Mouse (Mus musculus) midbrain, embryonic 14.5 days (tissue): ENCODE measurements around the gene Lrrc46. TPM values are rescaled to one million over a fixed set of nuclear protein-coding genes. Genes with fewer than 3 reads are reported as not detected.

Experiments
- ATAC-seq: fragments of 200-750 bp; cut with Nextera tagmentation; 2 replicates; pipeline ENCODE4 v1.8.0; 2017; ENCODE audit warnings: moderate number of reproducible peaks, moderate library complexity; ENCODE audit not compliant: low FRiP score, low TSS enrichment
- DNase-seq: peaks from one replicate; pipeline ENCODE4 v3.0.0-alpha.2; 2015
- H3K27ac ChIP-seq: fragments of 300-500 bp; sonication (generic); replicated peaks from 2 replicates; pipeline ENCODE4 v1.5.1; 2014; ENCODE audit warnings: mild to moderate bottlenecking, low read depth, low read length, moderate library complexity
- H3K27me3 ChIP-seq: fragments of 300-500 bp; sonication (generic); 2 replicates; pipeline ENCODE4 v1.6.1; 2014; ENCODE audit warnings: low read length, control low read depth, mixed read lengths; ENCODE audit not compliant: control insufficient read depth, insufficient read depth
- H3K36me3 ChIP-seq: fragments of 300-500 bp; sonication (generic); 2 replicates; pipeline ENCODE4 v1.6.1; 2014; ENCODE audit warnings: low read length, control low read depth; ENCODE audit not compliant: control insufficient read depth, insufficient read depth
- H3K4me1 ChIP-seq: fragments of 300-500 bp; sonication (generic); 2 replicates; pipeline ENCODE4 v1.6.1; 2014; ENCODE audit warnings: mild to moderate bottlenecking, antibody characterized with exemption, low read length, control low read depth; ENCODE audit not compliant: control insufficient read depth, insufficient read depth
- H3K4me2 ChIP-seq: fragments of 300-500 bp; sonication (generic); 2 replicates; pipeline ENCODE4 v1.6.1; 2014; ENCODE audit warnings: mild to moderate bottlenecking, low read length, moderate library complexity
- H3K4me3 ChIP-seq: fragments of 300-500 bp; sonication (generic); replicated peaks from 2 replicates; pipeline ENCODE4 v1.5.1; 2014; ENCODE audit warnings: low read depth, low read length
- H3K9ac ChIP-seq: fragments of 300-500 bp; sonication (generic); replicated peaks from 2 replicates; pipeline ENCODE4 v1.6.1; 2014; ENCODE audit warnings: mild to moderate bottlenecking, low read length, moderate library complexity
- H3K9me3 ChIP-seq: fragments of 300-500 bp; sonication (generic); 2 replicates; pipeline ENCODE4 v1.6.1; 2016; ENCODE audit warnings: low read length, control low read depth, mixed read lengths; ENCODE audit not compliant: control insufficient read depth
- WGBS: fragments of 180-500 bp; shearing (Covaris S2); extraction: QIAGEN DNeasy Blood & Tissue Kit; methylation state at CpG from one replicate; pipeline ENCODE4 v1.1.7; 2014; 5-methylcytosine and 5-hydroxymethylcytosine counted together
- microRNA-seq: library from miRNA; unstranded; fragments of <30 nt; microRNA quantifications from one replicate; pipeline ENCODE4, GENCODE M21; 2016
- polyA plus RNA-seq: library from polyadenylated mRNA; unstranded; fragments of >200 nt; fragmentation: Nextera tagmentation; extraction: Ambion mirVana; gene quantifications from 2 replicates; pipeline ENCODE4 v1.2.1, GENCODE M21; 2014

The Lrrc46 gene
- polyA plus RNA-seq, 1 experiment from 2014 or later, result 3.0 TPM

GRCm38 (mm10) chr11:96991501-96991900 lies 49.7 kb downstream of the Lrrc46 start:
- Histone ChIP-seq H3K4me3 (no peak overlapping the region), H3K4me2 (no peak overlapping the region), H3K27ac (no peak overlapping the region), H3K4me1 (peaks cover 12% of the 10 kb centered on the region; the same call in 1 of the 2 replicates), H3K27me3 (0 out of 2 replicates have a peak, but pooled peaks cover 2% of the 10 kb centered on the region), H3K36me3 (no peaks in the 10 kb centered on the region), H3K9ac (no peak overlapping the region), H3K9me3 (no peaks in the 10 kb centered on the region)
- WGBS, result 75% methylated on average over 5 of the region's 5 CpGs
- ATAC-seq (no peak), DNase-seq (no peak)

- peaks cover 2% of the 10 kb centered on the region; the same call in 1 of the 2 replicates for H3K27me3 ChIP-seq
- ATAC-seq, result peak; percentile 37; the same call in 1 of the 2 replicates
- H3K27ac ChIP-seq, result 0 out of 2 replicates have a peak overlapping the region, but pooled peaks have one; percentile 14
Observed at GRCm38 (mm10) chr11:96987873-96988655, 53.1 kb downstream of the Lrrc46 start.

DNA sequence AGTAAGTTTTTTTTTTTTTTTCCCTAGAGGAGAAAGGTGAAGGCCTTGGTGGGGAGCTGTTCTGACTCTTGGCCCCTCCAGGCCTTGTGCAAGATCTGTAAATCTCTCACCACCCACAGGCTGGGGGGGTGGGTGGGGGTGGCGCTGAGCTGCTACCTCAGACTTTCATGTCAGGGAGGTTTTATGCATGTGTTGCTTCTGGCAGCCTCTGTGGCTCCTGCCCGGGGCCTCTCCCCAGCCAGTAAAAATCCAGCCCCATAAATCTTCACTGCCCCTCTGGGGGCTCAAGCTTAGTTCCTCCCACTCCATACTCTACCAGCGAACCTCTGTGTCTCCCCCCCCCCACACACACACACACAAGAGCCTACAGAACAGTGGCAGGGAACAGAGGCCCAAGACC lies 54.7 kb downstream of the Lrrc46 start:
- Histone ChIP-seq H3K4me2 (no peak overlapping the region), H3K27ac (no peak overlapping the region), H3K36me3 (no peaks in the 10 kb centered on the region), H3K4me3 (no peak overlapping the region), H3K9me3 (no peaks in the 10 kb centered on the region), H3K27me3 (peaks cover 2% of the 10 kb centered on the region; the same call in 1 of the 2 replicates), H3K9ac (no peak overlapping the region), H3K4me1 (peaks cover 8% of the 10 kb centered on the region; the same call in 1 of the 2 replicates)
- no peak for DNase-seq
- WGBS, result 58% methylated on average over 3 of the region's 3 CpGs
- no peak for ATAC-seq

More at GRCm38 (mm10) chr11:96987873-96988655, 53.1 kb downstream of the Lrrc46 start:
- peaks cover 8% of the 10 kb centered on the region; the same call in 1 of the 2 replicates for H3K4me1 ChIP-seq
- no peaks in the 10 kb centered on the region for H3K36me3 ChIP-seq
- H3K4me3 ChIP-seq, result peak overlapping the region; percentile 36
- DNase-seq, result peak; percentile 68
- peak overlapping the region; percentile 55 for H3K4me2 ChIP-seq
- peak overlapping the region; percentile 7; the same call in 1 of the 2 replicates for H3K9ac ChIP-seq
- H3K9me3 ChIP-seq, result no peaks in the 10 kb centered on the region
- WGBS, result 7% methylated on average over 31 of the region's 31 CpGs

GRCm38 (mm10) chr11:96984903-96985302 lies 56.3 kb downstream of the Lrrc46 start:
- no peak for DNase-seq
- WGBS, result 20% methylated on average over 4 of the region's 4 CpGs
- ATAC-seq, result no peak
- Histone ChIP-seq H3K27ac (no peak overlapping the region), H3K27me3 (peaks cover 2% of the 10 kb centered on the region; the same call in 1 of the 2 replicates), H3K4me1 (peaks cover 8% of the 10 kb centered on the region; the same call in 1 of the 2 replicates), H3K4me2 (no peak overlapping the region), H3K9me3 (no peaks in the 10 kb centered on the region), H3K4me3 (no peak overlapping the region), H3K9ac (no peak overlapping the region), H3K36me3 (no peaks in the 10 kb centered on the region)

Small RNA genes lying within 50 kb of the gene (microRNA-seq; reads per million reads assigned to microRNA genes)
- gene Mir8103, result 1.2 reads per million

Other genes starting within 250 kb of the Lrrc46 start
- gene Nfe2l1, start 211.4 kb downstream of the Lrrc46 start, polyA plus RNA-seq, result 40.1 and 46.3 TPM in 2 replicates
- gene Copz2, start 191.5 kb downstream of the Lrrc46 start, polyA plus RNA-seq, result 6.5 and 16.0 TPM in 2 replicates
- gene Cdk5rap3, start 124.9 kb downstream of the Lrrc46 start, polyA plus RNA-seq, result 85.2 and 90.2 TPM in 2 replicates
- 0.16 and 0.24 TPM in 2 replicates for gene Prr15l, start 113.3 kb downstream of the Lrrc46 start, polyA plus RNA-seq
- 18.9 and 20.9 TPM in 2 replicates for gene Pnpo, start 97.4 kb downstream of the Lrrc46 start, polyA plus RNA-seq
- 12.3 and 17.2 TPM in 2 replicates for gene Sp2, start 58.4 kb downstream of the Lrrc46 start, polyA plus RNA-seq
- 0.15 TPM in 1 of 2 replicates, not detected in the other for gene Sp6, start 28.0 kb downstream of the Lrrc46 start, polyA plus RNA-seq
- gene Scrn2, start 11.5 kb downstream of the Lrrc46 start, polyA plus RNA-seq, result 11.3 and 15.6 TPM in 2 replicates
- 54.2 and 62.2 TPM in 2 replicates for gene Mrpl10, start 153 bp upstream of the Lrrc46 start, polyA plus RNA-seq
- 7.8 and 8.9 TPM in 2 replicates for gene Osbpl7, start 9.2 kb upstream of the Lrrc46 start, polyA plus RNA-seq
- 0.13 TPM in 1 of 2 replicates, not detected in the other for gene Tbx21, start 73.9 kb upstream of the Lrrc46 start, polyA plus RNA-seq
- 9.1 and 9.2 TPM in 2 replicates for gene Tbkbp1, start 110.1 kb upstream of the Lrrc46 start, polyA plus RNA-seq
- 33.8 and 48.6 TPM in 2 replicates for gene Kpnb1, start 146.5 kb upstream of the Lrrc46 start, polyA plus RNA-seq
- 115 and 135 TPM in 2 replicates for gene Npepps, start 239.2 kb upstream of the Lrrc46 start, polyA plus RNA-seq